Mouse (Mus musculus): ENCODE measurements around the gene Zbtb38.

DNA sequence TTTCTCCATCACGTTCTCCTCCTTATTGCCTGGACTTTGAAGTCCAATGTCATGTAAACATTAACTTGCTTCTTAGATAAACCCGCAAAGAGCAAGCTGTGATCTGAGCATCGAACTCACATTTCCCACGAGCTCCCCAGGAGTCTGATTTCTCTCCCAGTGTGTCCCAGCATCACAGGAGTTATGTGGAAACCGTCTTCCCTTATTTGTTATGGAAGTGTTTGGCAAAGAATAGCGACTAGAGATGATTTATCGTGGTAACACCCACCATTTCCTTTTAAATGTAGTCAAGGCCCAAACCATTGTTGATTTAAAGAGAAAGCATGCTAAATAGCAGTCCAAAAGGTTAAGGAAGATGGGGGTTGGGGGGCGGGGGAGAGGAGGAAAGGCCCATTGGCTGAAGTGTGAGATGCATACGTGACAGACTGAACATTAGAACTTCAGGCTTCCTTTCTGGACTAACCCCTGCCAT, 33.3 kb upstream of the Zbtb38 start:
- no peak for TF ChIP-seq CTCF (IDR thresholded peaks at IDR 0.05; ENCODE audit: low read depth)
- no peak for TF ChIP-seq EP300 (optimal IDR thresholded peaks at IDR 0.05)

Measured in stomach, postnatal 0 days (tissue).